Mouse (Mus musculus) stomach, embryonic 15.5 days (tissue): Measurements from ENCODE around the gene Fam198a. TPM values are rescaled to one million over a fixed set of nuclear protein-coding genes. Genes with fewer than 3 reads are reported as not detected.

ENCODE experiments used
- ATAC-seq: fragments of 200-750 bp; cut with Nextera tagmentation; 2 replicates; pipeline ENCODE4 v1.8.0; 2017; ENCODE audit warnings: low read depth, moderate number of reproducible peaks, moderate TSS enrichment; ENCODE audit not compliant: insufficient read depth, low FRiP score
- H3K27ac ChIP-seq: fragments of 300-500 bp; sonication (generic); 2 replicates; pipeline ENCODE4 v1.5.1; 2015; ENCODE audit warnings: mild to moderate bottlenecking, inconsistent platforms
- H3K27me3 ChIP-seq: fragments of 300-500 bp; sonication (generic); replicated peaks from 2 replicates; pipeline ENCODE4 v1.6.1; 2015; ENCODE audit warnings: inconsistent platforms
- H3K36me3 ChIP-seq: fragments of 300-500 bp; sonication (generic); 2 replicates; pipeline ENCODE4 v1.6.1; 2015; ENCODE audit warnings: inconsistent platforms
- H3K4me1 ChIP-seq: fragments of 300-500 bp; sonication (generic); 2 replicates; pipeline ENCODE4 v1.6.1; 2015; ENCODE audit warnings: inconsistent platforms
- H3K4me2 ChIP-seq: fragments of 300-500 bp; sonication (generic); 2 replicates; pipeline ENCODE4 v1.6.1; 2015; ENCODE audit warnings: mild to moderate bottlenecking, inconsistent platforms
- H3K4me3 ChIP-seq: fragments of 300-500 bp; sonication (generic); replicated peaks from 2 replicates; pipeline ENCODE4 v1.5.1; 2015; ENCODE audit warnings: inconsistent platforms
- H3K9ac ChIP-seq: fragments of 300-500 bp; sonication (generic); 2 replicates; pipeline ENCODE4 v1.6.1; 2015; ENCODE audit warnings: inconsistent platforms
- H3K9me3 ChIP-seq: fragments of 300-500 bp; sonication (generic); 2 replicates; pipeline ENCODE4 v1.6.1; 2016; ENCODE audit warnings: inconsistent platforms
- WGBS: fragments of 180-500 bp; shearing (Covaris S2); methylation state at CpG from one replicate; pipeline ENCODE4 v1.1.7; 2015; 5-methylcytosine and 5-hydroxymethylcytosine counted together
- polyA plus RNA-seq: library from polyadenylated mRNA; unstranded; fragments of >200 nt; fragmentation: Nextera tagmentation; extraction: Ambion mirVana; gene quantifications from 2 replicates; pipeline ENCODE4 v1.2.1, GENCODE M21; 2015

Gene Fam198a
- polyA plus RNA-seq, 1 experiment from 2014 or later = 6.4 TPM

GRCm38 (mm10) chr9:122027081-122027913, 76.5 kb downstream of the Fam198a start:
- Histone ChIP-seq H3K9me3 (no peaks in the 10 kb centered on the region), H3K4me2 (no peak overlapping the region), H3K27ac (peak overlapping the region; percentile 70), H3K36me3 (no peaks in the 10 kb centered on the region), H3K9ac (no peak overlapping the region), H3K4me1 (peaks cover 18% of the 10 kb centered on the region), H3K27me3 (no peaks in the 10 kb centered on the region), H3K4me3 (no peak overlapping the region)
- WGBS = 63% methylated on average over 6 of the region's 6 CpGs
- ATAC-seq = no peak; the same call in 1 of the 2 replicates

GRCm38 (mm10) chr9:122027914-122028745, 77.3 kb downstream of the Fam198a start:
- Histone ChIP-seq H3K9ac (no peak overlapping the region), H3K9me3 (no peaks in the 10 kb centered on the region), H3K4me2 (no peak overlapping the region), H3K4me3 (no peak overlapping the region), H3K36me3 (no peaks in the 10 kb centered on the region), H3K27me3 (no peaks in the 10 kb centered on the region), H3K27ac (peak overlapping the region; percentile 41), H3K4me1 (peaks cover 18% of the 10 kb centered on the region)
- WGBS = 56% methylated on average over 11 of the region's 11 CpGs
- no peak for ATAC-seq

- Histone ChIP-seq H3K4me1 (peaks cover 8% of the 10 kb centered on the region), H3K27me3 (no peaks in the 10 kb centered on the region), H3K27ac (no peak overlapping the region), H3K9me3 (no peaks in the 10 kb centered on the region), H3K9ac (no peak overlapping the region), H3K4me3 (no peak overlapping the region), H3K36me3 (no peaks in the 10 kb centered on the region), H3K4me2 (no peak overlapping the region)
- 84% methylated on average over 7 of the region's 7 CpGs for WGBS
- no peak for ATAC-seq
Observed at GRCm38 (mm10) chr9:122029765-122030164, 79.0 kb downstream of the Fam198a start.

Other genes starting within 250 kb of the Fam198a start
- 10.2 and 12.2 TPM in 2 replicates for gene Sec22c, start 245.5 kb upstream of the Fam198a start, polyA plus RNA-seq
- gene Ss18l2, start 240.7 kb upstream of the Fam198a start, polyA plus RNA-seq = 123 and 127 TPM in 2 replicates
- 60.2 and 62.0 TPM in 2 replicates for gene Nktr, start 231.8 kb upstream of the Fam198a start, polyA plus RNA-seq
- 18.9 and 20.8 TPM in 2 replicates for gene Zfp651, start 191.7 kb upstream of the Fam198a start, polyA plus RNA-seq
- gene Klhl40, start 173.4 kb upstream of the Fam198a start, polyA plus RNA-seq = 0.59 and 0.70 TPM in 2 replicates
- 1.2 and 1.9 TPM in 2 replicates for gene Hhatl, start 158.5 kb upstream of the Fam198a start, polyA plus RNA-seq
- 0.46 and 0.77 TPM in 2 replicates for gene Ccdc13, start 111.5 kb upstream of the Fam198a start, polyA plus RNA-seq
- 241 and 244 TPM in 2 replicates for gene Higd1a, start 92.6 kb upstream of the Fam198a start, polyA plus RNA-seq
- 0.45 and 0.48 TPM in 2 replicates for gene Ackr2, start 52.6 kb upstream of the Fam198a start, polyA plus RNA-seq
- gene Cyp8b1, start 34.7 kb upstream of the Fam198a start, polyA plus RNA-seq = 0.15 and 0.35 TPM in 2 replicates
- gene Pomgnt2, start 46.1 kb downstream of the Fam198a start, polyA plus RNA-seq = 16.5 TPM in 2 replicates
- gene Snrk, start 166.3 kb downstream of the Fam198a start, polyA plus RNA-seq = 54.2 and 56.1 TPM in 2 replicates